Mouse (Mus musculus) small intestine, adult 10 weeks (tissue): ENCODE results near the gene Prr7. TPM values are rescaled to one million over a fixed set of nuclear protein-coding genes. Genes with fewer than 3 reads are reported as not detected.

Experiments used
- polyA plus RNA-seq: library from polyadenylated mRNA; stranded (reverse); fragments of 350-450 nt; fragmentation: Illumina TruSeq; extraction: RNeasy Lipid Tissue Mini Kit (QIAGEN cat#74804); gene quantifications from one replicate; pipeline ENCODE4 v1.2.3, GENCODE M21; 2014; ENCODE audit warnings: low replicate concordance

Prr7 gene
- polyA plus RNA-seq: not detected

DNA sequence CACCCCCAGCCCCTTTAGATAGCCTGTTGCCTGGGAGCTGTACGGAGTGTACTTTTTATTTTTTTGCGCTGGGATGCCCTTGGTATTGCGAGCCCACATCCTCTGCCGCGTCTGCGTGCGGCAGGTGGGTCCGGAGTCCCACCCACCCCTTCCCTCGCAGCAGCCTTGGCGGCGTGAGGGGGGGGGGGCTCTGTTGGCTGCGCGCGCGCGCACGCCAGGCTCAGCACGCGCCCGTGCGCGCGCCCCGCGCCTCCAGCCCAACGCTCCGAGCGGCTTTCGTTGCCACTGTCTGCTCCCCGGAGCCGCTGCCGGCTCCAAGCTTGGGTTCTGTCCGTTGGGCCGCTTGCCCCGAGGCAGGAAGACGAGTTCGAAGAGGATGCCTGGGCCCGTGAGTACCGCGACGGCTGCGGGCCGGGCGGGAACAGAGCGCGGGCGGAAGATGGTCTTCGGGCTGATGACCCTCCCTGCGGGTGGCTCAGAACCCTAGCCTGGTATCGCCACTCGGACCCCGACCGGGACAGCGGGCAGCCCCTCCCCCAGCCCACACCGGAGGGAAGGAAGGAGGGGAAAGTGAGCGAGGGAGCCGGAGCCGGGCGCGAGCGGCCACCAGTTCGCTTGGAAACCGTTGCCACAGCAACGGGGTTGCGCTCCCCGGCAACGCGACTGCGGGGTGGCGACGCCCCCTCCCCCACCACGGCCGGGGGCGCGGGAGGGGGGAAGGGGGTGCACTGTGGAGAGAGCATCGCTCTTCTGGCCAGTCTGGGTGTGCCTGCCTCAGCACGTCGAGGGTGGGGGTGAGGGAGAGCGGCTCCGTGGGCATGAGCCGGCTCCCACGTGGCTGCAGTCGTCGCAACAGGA, at the start of gene Prr7:
Gene Prr7 (plus strand): TSS at position 241 of the 858 bp plus-strand sequence.

DNA sequence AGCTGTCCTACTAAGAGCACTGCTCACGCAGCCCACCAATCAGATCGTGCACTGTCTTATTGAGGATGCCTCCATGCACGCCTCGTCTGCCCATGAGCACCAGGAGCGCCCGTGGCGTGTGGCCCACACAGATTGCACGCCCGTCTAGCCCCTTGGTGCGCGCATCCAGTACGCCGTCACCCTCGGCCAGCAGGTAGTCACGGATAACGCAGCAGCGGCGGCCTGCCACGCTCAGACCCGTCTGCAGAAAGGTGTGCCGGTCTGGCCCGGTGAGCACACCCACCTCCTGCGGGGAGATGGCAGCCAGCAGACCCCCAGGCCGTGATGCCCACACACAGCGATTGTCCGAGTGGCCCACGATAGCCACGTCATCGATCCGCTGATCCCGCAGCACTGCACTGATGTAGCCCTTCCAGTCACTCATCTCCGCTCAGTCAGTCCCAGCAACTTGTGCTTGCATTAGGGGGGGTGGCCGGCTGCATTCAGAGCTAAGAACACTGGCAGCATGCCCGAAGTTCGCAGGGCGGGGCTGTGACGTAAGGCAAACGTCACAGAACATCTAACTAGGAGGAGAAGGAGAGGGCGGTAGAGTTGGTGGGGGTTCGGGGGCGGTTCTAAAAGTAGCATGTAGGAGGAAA, 49.2 kb upstream of the Prr7 start, which contains the start of gene Pfn3:
Gene Pfn3 (minus strand): TSS at position 490 of the 638 bp plus-strand sequence.

DNA sequence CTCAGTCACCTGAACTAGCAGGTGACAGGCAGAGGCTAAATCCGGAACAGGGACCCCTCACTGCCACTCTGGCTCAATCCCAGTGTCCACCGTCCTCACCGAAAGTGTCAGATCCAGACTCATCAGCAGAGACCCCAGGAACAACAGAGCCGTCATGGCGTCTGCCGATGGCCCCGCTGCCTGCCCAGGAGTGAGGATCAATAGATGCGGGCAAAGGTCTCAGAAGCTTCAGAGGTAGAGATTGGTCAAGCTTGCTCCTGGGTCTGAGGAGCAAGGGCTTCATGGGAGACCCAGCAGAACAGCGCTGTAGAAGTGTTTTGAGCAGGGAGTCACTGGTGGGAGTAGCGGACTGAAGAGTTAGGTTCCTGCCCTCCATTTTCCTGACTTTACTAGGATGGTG, 37.5 kb upstream of the Prr7 start, which contains the start of gene F12:
Gene F12 (minus strand): TSS at position 181 of the 400 bp plus-strand sequence.

DNA sequence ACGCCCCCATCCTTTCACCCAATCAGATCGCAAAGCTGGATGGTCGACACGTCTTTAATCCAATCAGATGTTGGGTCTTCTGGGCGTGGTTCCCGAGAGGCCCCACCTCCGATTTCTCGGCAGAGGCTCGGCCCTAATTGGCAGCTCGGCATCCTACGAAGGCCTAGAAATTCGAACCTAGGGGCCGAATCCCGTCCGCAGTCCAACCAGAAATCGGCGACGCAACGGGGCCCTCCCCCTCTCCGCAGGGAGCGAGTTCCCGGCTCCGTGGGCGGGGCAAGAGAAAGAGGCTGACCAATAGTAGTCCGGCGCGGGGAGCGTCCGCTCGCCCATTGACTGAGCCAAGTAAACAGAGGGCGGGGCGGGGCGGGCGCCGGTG, 19.1 kb upstream of the Prr7 start, which contains the start of gene Grk6:
Gene Grk6 (plus strand): TSS at position 136 of the 379 bp plus-strand sequence.

DNA sequence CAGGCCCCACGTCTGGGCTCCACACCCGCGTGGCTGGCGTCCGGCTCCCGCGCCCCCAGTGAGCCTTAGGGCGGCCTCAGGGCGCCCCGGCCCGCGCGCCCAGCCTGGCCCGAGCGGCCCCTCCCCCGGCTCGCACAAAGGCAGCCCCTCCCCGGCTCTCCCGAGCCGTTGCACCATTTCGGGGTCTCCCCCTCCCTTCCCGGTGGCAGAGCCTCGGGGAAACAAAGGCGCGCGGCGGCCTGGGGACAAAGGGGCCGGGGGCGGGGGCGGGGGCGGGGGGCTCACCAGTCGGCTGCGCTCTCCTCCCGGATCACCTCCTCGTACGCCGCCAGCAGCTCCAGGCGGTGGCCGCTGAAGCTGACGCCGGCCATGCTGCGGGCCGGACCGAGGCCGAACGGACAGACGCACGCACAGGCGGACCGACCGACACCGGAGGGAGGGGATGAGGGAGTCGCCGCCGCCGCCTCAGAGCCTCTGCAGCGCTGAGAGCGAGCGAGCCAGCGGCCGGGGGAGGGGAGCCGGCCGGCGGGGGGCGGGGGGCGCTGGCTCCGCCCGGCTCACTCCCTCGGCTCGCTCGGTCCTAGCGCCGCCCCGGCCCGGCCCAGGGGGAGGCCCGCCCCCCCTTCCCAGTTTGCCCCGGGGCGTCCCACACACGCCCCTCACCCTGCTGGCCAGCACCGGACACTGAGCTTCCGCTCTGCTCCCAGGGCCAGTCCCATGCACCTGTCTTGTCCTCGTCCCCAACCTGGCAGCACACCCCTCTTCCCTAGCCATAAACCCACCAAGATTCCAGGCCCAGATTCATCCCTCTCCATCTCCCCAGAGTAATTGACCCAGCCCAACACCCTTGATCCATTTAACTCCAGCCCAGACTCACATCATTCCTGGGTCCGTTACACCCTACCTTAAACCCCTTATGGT, 23.8 kb downstream of the Prr7 start, which contains the start of gene Dbn1:
Gene Dbn1 (minus strand): TSS at position 534 of the 921 bp plus-strand sequence.

DNA sequence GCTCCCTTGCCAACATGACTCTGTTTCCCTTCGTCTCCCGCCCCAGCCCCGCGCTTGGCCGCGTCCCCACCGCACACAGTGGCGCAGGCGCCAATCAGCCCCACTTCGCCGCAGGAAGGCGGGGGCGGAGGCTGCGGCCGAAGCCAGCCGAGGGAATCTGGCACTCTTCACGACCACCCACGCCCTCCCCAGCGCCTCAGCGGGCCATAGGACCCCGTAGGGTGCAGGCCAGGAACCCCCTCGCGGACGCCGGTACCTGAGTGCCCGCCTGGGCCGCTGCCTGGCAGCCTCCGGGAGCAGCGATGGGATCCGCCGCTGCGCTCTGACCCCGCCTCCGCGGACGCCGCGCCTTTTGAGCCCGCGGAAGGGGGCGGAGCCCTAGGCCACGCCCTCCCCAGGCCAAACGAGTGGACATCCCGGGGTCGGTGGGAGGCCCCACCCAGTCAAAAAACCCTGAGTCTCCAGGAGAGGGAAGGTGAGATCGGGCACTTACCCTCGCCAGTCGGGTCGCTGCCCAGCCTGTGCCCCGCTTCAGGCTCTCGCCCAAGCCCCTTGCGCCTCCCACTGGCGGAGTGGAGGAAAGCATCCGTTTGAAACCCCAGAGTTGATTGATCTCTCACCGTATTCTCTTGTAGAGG, 49.2 kb downstream of the Prr7 start, which contains the start of gene Pdlim7:
Gene Pdlim7 (minus strand): TSS at position 566 of the 638 bp plus-strand sequence.

Other genes with a start within 250 kb of the Prr7 start
- 12.0 TPM for gene Prelid1, start 143.8 kb upstream of the Prr7 start, polyA plus RNA-seq
- gene Rab24, start 142.3 kb upstream of the Prr7 start, polyA plus RNA-seq: 13.8 TPM
- gene Mxd3, start 134.4 kb upstream of the Prr7 start, polyA plus RNA-seq: 0.30 TPM
- gene Lman2, start 101.5 kb upstream of the Prr7 start, polyA plus RNA-seq: 30.2 TPM
- not detected for gene Rgs14, start 94.5 kb upstream of the Prr7 start, polyA plus RNA-seq
- not detected for gene Slc34a1, start 66.1 kb upstream of the Prr7 start, polyA plus RNA-seq
- not detected for gene Pfn3, start 49.0 kb upstream of the Prr7 start, polyA plus RNA-seq
- gene F12, start 37.5 kb upstream of the Prr7 start, polyA plus RNA-seq: not detected
- gene Grk6, start 19.2 kb upstream of the Prr7 start, polyA plus RNA-seq: 3.2 TPM
- 0.26 TPM for gene Dbn1, start 23.8 kb downstream of the Prr7 start, polyA plus RNA-seq
- 0.26 TPM for gene Pdlim7, start 49.4 kb downstream of the Prr7 start, polyA plus RNA-seq
- 0.19 TPM for gene Dok3, start 65.0 kb downstream of the Prr7 start, polyA plus RNA-seq
- 1.0 TPM for gene Ddx41, start 72.4 kb downstream of the Prr7 start, polyA plus RNA-seq
- 3.7 TPM for gene Fam193b, start 106.9 kb downstream of the Prr7 start, polyA plus RNA-seq
- gene Tmed9, start 109.5 kb downstream of the Prr7 start, polyA plus RNA-seq: 22.9 TPM
- 1.4 TPM for gene B4galt7, start 135.6 kb downstream of the Prr7 start, polyA plus RNA-seq
- gene Caml, start 158.7 kb downstream of the Prr7 start, polyA plus RNA-seq: 48.8 TPM
- 63.4 TPM for gene Ddx46, start 170.8 kb downstream of the Prr7 start, polyA plus RNA-seq
- gene B230219D22Rik, start 228.9 kb downstream of the Prr7 start, polyA plus RNA-seq: 83.1 TPM